Mouse (Mus musculus) limb, embryonic 10.5 days (tissue): Measurements from ENCODE around the gene Foxf1. TPM values are rescaled to one million over a fixed set of nuclear protein-coding genes. Genes with fewer than 3 reads are reported as not detected.

Source experiments
- DNase-seq: peaks from one replicate; pipeline ENCODE4 v3.0.0-alpha.2; 2017; ENCODE audit warnings: low spot score
- H3K27ac ChIP-seq: fragments of 300-500 bp; sonication (generic); 2 replicates; pipeline ENCODE4 v1.5.1; 2016; ENCODE audit warnings: mild to moderate bottlenecking
- H3K27me3 ChIP-seq: fragments of 300-500 bp; sonication (generic); 2 replicates; pipeline ENCODE4 v1.6.1; 2016; ENCODE audit warnings: low read depth, mild to moderate bottlenecking; ENCODE audit not compliant: poor library complexity, severe bottlenecking
- H3K36me3 ChIP-seq: fragments of 300-500 bp; sonication (generic); 2 replicates; pipeline ENCODE4 v1.6.1; 2016; ENCODE audit warnings: mild to moderate bottlenecking, moderate library complexity
- H3K4me1 ChIP-seq: fragments of 300-500 bp; sonication (generic); 2 replicates; pipeline ENCODE4 v1.6.1; 2016
- H3K4me3 ChIP-seq: fragments of 300-500 bp; sonication (generic); 2 replicates; pipeline ENCODE4 v1.5.1; 2016; ENCODE audit warnings: mild to moderate bottlenecking, moderate library complexity
- H3K9me3 ChIP-seq: fragments of 300-500 bp; sonication (generic); replicated peaks from 2 replicates; pipeline ENCODE4 v1.6.1; 2016; ENCODE audit warnings: mild to moderate bottlenecking
- WGBS: fragments of 180-500 bp; shearing (Covaris S2); methylation state at CpG from one replicate; pipeline ENCODE4 v1.1.7; 2016; 5-methylcytosine and 5-hydroxymethylcytosine counted together
- polyA plus RNA-seq: library from polyadenylated mRNA; unstranded; fragments of >200 nt; fragmentation: Nextera tagmentation; extraction: Ambion mirVana; gene quantifications from 2 replicates; pipeline ENCODE4 v1.2.1, GENCODE M21; 2016

Foxf1 gene
- 0.48 and 4.4 TPM in 2 replicates for polyA plus RNA-seq

- peak within 1 kb of the TSS; percentile 78 for H3K27ac ChIP-seq
- H3K27me3 ChIP-seq, result peaks cover 100% of the 10 kb centered on the region
- WGBS, result under 1% methylated on average over 81 of the region's 83 CpGs
- H3K4me1 ChIP-seq, result peaks cover 59% of the 10 kb centered on the region
- no peaks in the 10 kb centered on the region for H3K9me3 ChIP-seq
- peak within 1 kb of the TSS; percentile 65 for H3K4me3 ChIP-seq
- H3K36me3 ChIP-seq, result no peaks in the 10 kb centered on the region
- peak; percentile 79 for DNase-seq
These were observed at the start of gene Foxf1 for GRCm38 (mm10) chr8:121084210-121084951. TSS of gene Foxf1 (plus strand) at chr8:121084386.

GRCm38 (mm10) chr8:121035611-121036010 is 48.6 kb upstream of the Foxf1 start:
- peaks cover 14% of the 10 kb centered on the region for H3K4me1 ChIP-seq
- no peak overlapping the region for H3K4me3 ChIP-seq
- no peaks in the 10 kb centered on the region for H3K9me3 ChIP-seq
- H3K36me3 ChIP-seq, result no peaks in the 10 kb centered on the region
- H3K27ac ChIP-seq, result no peak overlapping the region
- WGBS, result 86% methylated on average over 8 of the region's 8 CpGs
- peaks cover 99% of the 10 kb centered on the region for H3K27me3 ChIP-seq
- DNase-seq, result no peak

GRCm38 (mm10) chr8:121043719-121044440 is 40.3 kb upstream of the Foxf1 start:
- no peak overlapping the region for H3K4me3 ChIP-seq
- H3K27me3 ChIP-seq, result peaks cover 58% of the 10 kb centered on the region
- 60% methylated on average over 19 of the region's 19 CpGs for WGBS
- H3K27ac ChIP-seq, result no peak overlapping the region
- H3K4me1 ChIP-seq, result peaks cover 10% of the 10 kb centered on the region
- no peak for DNase-seq
- no peaks in the 10 kb centered on the region for H3K9me3 ChIP-seq
- H3K36me3 ChIP-seq, result no peaks in the 10 kb centered on the region

DNA sequence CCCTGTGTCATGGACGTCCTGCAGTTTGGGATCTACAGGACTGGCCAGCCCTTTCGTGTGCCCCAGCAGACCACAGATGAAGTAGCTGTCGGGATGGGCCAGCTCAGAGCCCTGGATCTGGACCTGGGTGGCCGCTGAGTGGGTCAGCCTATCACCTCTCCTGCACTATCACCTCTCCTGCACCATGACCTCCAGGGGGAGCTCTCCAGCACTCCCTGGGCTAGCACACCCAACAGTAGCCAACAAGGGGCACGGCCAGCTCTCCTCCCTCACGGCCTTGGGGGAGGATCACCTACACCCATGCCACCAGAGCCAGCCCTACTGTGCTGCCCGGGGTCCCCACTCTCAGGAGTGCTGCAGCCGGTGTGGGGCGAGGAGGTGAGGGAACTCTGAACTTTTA is 36.7 kb upstream of the Foxf1 start:
- H3K27me3 ChIP-seq, result peaks cover 46% of the 10 kb centered on the region
- H3K27ac ChIP-seq, result no peak overlapping the region
- peaks cover 10% of the 10 kb centered on the region for H3K4me1 ChIP-seq
- WGBS, result 71% methylated on average over 9 of the region's 9 CpGs
- no peak for DNase-seq
- H3K36me3 ChIP-seq, result no peaks in the 10 kb centered on the region
- no peaks in the 10 kb centered on the region for H3K9me3 ChIP-seq
- H3K4me3 ChIP-seq, result no peak overlapping the region

- H3K27ac ChIP-seq, result 0 out of 2 replicates have a peak overlapping the region, but pooled peaks have one; percentile 4
- H3K4me3 ChIP-seq, result no peak overlapping the region
- no peaks in the 10 kb centered on the region for H3K36me3 ChIP-seq
- 73% methylated on average over 9 of the region's 9 CpGs for WGBS
- H3K4me1 ChIP-seq, result peaks cover 13% of the 10 kb centered on the region
- peaks cover 79% of the 10 kb centered on the region for H3K27me3 ChIP-seq
- H3K9me3 ChIP-seq, result no peaks in the 10 kb centered on the region
- DNase-seq, result no peak
These were observed 26.1 kb upstream of the Foxf1 start for GRCm38 (mm10) chr8:121058081-121058480.

DNA sequence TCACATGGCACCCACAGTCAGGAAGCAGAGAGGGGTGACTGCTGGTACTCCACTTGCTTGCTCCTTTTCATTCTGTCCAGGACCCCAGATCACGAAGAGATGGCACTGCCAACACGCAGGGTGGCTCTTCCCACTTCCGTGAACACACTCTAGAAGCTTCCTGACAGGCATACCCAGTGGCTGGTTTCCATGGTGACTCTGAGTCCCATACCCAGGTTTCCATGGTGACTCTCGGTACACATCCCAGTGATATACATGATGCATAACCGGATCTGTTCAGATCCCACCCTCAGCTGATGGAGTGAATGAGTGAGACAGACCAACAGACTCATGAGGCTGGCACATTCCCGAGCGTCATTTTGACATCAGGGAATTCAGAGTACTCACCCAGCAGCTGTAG is 25.1 kb upstream of the Foxf1 start:
- H3K4me3 ChIP-seq, result no peak overlapping the region
- H3K4me1 ChIP-seq, result peaks cover 19% of the 10 kb centered on the region
- H3K27me3 ChIP-seq, result peaks cover 84% of the 10 kb centered on the region
- H3K27ac ChIP-seq, result no peak overlapping the region
- 90% methylated on average over 7 of the region's 7 CpGs for WGBS
- no peaks in the 10 kb centered on the region for H3K9me3 ChIP-seq
- DNase-seq, result no peak
- H3K36me3 ChIP-seq, result no peaks in the 10 kb centered on the region

DNA sequence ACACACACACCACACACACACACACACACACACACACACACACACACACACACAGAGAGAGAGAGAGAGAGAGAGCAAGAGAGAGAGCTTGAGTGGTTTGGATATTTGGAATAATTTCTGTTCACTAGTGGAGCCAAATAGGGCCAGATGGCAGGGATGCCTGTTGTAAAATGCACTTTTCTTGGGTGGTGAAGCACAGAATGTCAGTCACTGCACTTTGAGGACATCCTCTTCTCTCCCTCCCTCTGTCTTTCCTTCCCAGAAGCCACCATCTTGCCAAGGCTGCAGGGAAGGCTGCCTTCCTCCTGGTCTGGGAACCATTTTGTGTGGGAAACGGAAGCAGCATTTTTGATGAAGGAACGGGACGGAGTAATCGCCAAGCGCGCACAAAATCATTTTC is 21.7 kb upstream of the Foxf1 start:
- Histone ChIP-seq H3K27me3 (peaks cover 80% of the 10 kb centered on the region), H3K4me3 (no peak overlapping the region), H3K36me3 (no peaks in the 10 kb centered on the region), H3K27ac (no peak overlapping the region), H3K9me3 (no peaks in the 10 kb centered on the region), H3K4me1 (peaks cover 15% of the 10 kb centered on the region; the same call in 1 of the 2 replicates)
- WGBS, result 89% methylated on average over 6 of the region's 6 CpGs
- no peak for DNase-seq

DNA sequence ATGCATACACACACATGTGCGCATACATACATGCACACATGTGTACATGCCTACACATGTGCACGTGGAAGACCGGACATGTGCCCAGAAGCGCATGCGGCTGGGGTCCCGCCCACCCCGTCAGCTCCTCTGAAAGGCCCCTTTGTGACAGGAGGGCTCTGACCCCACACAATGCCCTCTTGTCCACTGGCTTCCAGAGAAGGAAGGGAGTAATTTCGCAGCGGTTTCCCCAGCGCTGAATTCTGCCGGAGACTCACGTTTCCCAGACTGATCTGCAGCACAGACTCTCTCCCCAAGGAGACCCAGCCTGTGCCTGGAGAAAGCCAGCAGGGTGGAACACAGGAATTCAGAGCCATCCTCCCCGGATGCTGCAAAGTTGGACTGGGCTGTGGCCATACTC is 20.5 kb upstream of the Foxf1 start:
- 70% methylated on average over 13 of the region's 13 CpGs for WGBS
- Histone ChIP-seq H3K27me3 (peaks cover 81% of the 10 kb centered on the region), H3K4me3 (no peak overlapping the region), H3K9me3 (no peaks in the 10 kb centered on the region), H3K36me3 (no peaks in the 10 kb centered on the region), H3K4me1 (peaks cover 8% of the 10 kb centered on the region; the same call in 1 of the 2 replicates), H3K27ac (peak overlapping the region; percentile 71)
- no peak for DNase-seq

- Histone ChIP-seq H3K9me3 (no peaks in the 10 kb centered on the region), H3K27ac (no peak overlapping the region; the same call in 1 of the 2 replicates), H3K27me3 (peaks cover 98% of the 10 kb centered on the region), H3K36me3 (no peaks in the 10 kb centered on the region), H3K4me3 (no peak overlapping the region), H3K4me1 (peaks cover 41% of the 10 kb centered on the region)
- DNase-seq, result no peak
- 4% methylated on average over 12 of the region's 12 CpGs for WGBS
These were observed 12.7 kb upstream of the Foxf1 start for GRCm38 (mm10) chr8:121071454-121071853.

DNA sequence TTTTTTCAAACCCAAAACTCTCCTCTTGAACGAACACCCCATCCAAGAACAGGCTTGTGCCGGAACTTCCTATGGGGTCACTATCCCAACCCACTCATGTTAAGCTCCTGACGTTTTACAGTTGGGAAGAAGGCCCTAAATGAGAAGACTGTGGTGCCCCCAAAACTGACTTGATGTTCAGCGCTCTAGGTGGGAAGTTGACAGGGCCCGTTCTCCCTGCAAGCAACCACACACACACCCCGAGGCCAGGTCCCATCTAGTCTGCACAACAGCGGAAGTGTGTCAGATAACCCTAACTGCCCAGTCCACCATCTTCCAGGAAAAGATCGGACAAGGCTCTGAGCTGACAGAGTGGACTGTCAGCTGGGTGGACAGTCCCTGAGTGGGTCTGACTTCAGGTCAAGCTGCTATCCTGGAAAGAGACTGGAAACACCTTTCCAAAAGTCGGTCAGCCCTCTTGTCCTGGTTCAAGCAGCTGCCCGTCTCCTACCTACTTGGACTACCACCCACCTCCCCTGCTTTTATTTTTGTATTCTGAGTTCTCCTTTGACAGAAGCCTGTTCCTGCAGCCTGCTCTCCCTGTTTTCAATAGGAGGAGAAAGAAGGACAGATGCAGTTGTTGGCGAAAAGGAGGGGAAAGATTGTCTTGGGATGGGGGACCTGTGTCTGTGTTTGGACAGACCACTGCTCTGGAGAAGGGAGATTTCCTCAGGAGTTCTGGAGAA is 11.6 kb upstream of the Foxf1 start:
- H3K36me3 ChIP-seq, result no peaks in the 10 kb centered on the region
- peaks cover 41% of the 10 kb centered on the region for H3K4me1 ChIP-seq
- peaks cover 99% of the 10 kb centered on the region for H3K27me3 ChIP-seq
- WGBS, result 15% methylated on average over 11 of the region's 11 CpGs
- no peak overlapping the region for H3K27ac ChIP-seq
- H3K9me3 ChIP-seq, result no peaks in the 10 kb centered on the region
- peak; percentile 46 for DNase-seq
- no peak overlapping the region for H3K4me3 ChIP-seq

DNA sequence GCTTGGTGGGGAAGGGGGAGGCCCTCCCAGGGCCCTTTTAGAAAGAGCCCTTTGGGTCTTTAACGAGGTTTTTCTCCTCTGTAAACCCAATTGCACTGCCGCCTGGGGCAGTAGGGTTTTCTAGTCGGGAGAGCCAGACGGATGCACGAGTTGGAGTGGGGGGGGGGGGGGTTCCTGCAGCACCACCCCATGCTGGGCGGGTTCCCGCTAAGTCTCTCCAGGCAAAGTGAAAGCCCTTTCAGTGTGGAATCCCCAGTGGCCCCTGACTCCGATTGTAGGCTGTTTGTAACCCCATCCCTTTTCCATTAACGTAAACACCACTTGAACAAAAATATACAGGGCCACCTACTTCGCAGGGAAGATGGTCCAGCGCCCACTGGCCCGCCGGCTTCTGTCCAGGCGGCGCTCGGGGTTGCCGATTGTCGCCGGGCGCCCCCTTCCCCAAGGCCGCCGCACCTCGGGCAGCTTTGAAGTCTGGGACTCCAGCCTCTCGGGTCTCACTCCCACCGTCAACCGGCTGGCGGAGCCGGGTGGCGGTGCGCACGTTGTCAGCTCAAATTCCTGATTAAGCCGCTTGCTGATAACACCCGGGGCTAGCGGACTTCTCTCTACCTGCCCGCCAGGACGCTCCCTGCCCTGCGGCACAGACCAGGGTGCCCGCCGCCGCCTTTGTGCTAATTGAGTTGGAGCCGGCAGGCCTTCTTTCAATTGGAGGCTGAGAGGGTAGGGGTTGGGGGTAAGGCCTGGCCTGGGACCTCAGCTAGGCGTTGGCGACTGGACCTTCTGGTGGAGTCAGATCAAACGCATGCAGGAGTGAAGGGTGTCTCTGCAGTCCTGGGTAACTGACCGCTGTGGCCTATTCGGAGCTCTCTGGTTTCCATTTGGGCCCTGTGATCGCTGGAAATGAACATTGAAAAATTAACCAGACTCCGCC is 10.7 kb upstream of the Foxf1 start:
- H3K4me3 ChIP-seq, result peak overlapping the region; percentile 34
- WGBS, result under 1% methylated on average over 48 of the region's 48 CpGs
- H3K9me3 ChIP-seq, result no peaks in the 10 kb centered on the region
- H3K36me3 ChIP-seq, result no peaks in the 10 kb centered on the region
- H3K27me3 ChIP-seq, result peaks cover 100% of the 10 kb centered on the region
- H3K27ac ChIP-seq, result no peak overlapping the region
- H3K4me1 ChIP-seq, result peaks cover 41% of the 10 kb centered on the region
- peak; percentile 59 for DNase-seq
